In the genomic region with DNA sequence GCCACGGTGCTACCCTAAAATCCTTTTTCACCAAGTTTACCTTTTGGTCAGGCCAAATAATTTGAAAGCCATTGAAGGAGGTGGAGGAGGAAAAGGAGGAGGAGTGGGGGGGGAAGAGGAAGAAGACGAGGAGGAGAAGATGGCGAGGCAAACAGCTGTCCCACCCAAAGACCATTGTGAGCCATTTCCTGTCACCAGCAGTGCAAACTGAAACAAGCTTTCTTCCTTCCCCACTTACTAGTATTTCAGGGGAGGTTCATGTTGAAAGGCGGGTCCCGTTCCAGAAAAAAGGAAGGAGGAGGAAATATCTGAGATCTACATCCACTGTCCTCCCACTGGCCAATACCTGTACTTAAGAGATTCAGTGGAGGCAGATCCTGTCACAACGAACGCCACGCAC, we compare ENCODE assay signal across 12 mouse cellular contexts. TPM values are rescaled to one million over a fixed set of nuclear protein-coding genes. Genes with fewer than 3 reads are reported as not detected.
DNase-seq lines count a peak whose midpoint lies in the region; ATAC-seq lines count a peak whose summit lies in the region.
"Had no signal": no experiment of that assay in that cellular context is flagged by ENCODE, and none has a peak within 500 bp of the region (broad histone marks: within the 10 kb centered on the region; RNA-seq: fewer than 3 reads in every experiment).

No protein-coding gene starts in this region.

- H3K4me3 ChIP-seq in liver, embryonic 13.5 days (replicated peaks): no peak overlapping the region
- H3K4me3 ChIP-seq in stomach, embryonic 16.5 days (replicated peaks; ENCODE audit: low read length): no peak overlapping the region
- H3K4me3 ChIP-seq: embryonic facial prominence, embryonic 12.5 days had no signal

- H3K36me3 ChIP-seq in liver, embryonic 13.5 days: no peaks in the 10 kb centered on the region
- peaks cover 7% of the 10 kb centered on the region; the same call in 1 of the 2 replicates for H3K36me3 ChIP-seq in stomach, embryonic 16.5 days (ENCODE audit: control insufficient read depth, insufficient read depth, low read length)

- no peak overlapping the region for H3K9ac ChIP-seq in liver, embryonic 13.5 days
- H3K9ac ChIP-seq in stomach, embryonic 16.5 days (ENCODE audit: low read length): no peak overlapping the region
- H3K9ac ChIP-seq: embryonic facial prominence, embryonic 12.5 days; liver, embryonic 14.5 days had no signal

- no peak overlapping the region for H3K4me2 ChIP-seq in liver, embryonic 13.5 days
- no peak overlapping the region for H3K4me2 ChIP-seq in stomach, embryonic 16.5 days (ENCODE audit: low read depth, low read length)
- H3K4me2 ChIP-seq: embryonic facial prominence, embryonic 12.5 days had no signal

- DNase-seq in heart, adult 18-20 months: peak; percentile 47 to 78
- DNase-seq in heart, postnatal 25 days (ENCODE audit: low spot score): no peak
- DNase-seq in liver, embryonic 13.5 days: no peak
- DNase-seq in liver: no peak
- peak; percentile 23 to 47 for DNase-seq in kidney, postnatal 25 days
- DNase-seq in urinary bladder, postnatal 10 days (ENCODE audit: low spot score): no peak
- DNase-seq in urinary bladder, postnatal 4 days (ENCODE audit: low spot score in 2 of 2): no peak
- DNase-seq: adrenal gland, adult 8-10 months had no signal

- no peak for ATAC-seq in liver, embryonic 13.5 days (ENCODE audit: low read depth)
- no peak for ATAC-seq in stomach, embryonic 16.5 days (ENCODE audit: insufficient read depth, low FRiP score)

- intact Hi-C loops in heart, postnatal 25 days (cut with DNase I): no loop called here

- H3K27me3 ChIP-seq in liver, embryonic 13.5 days: no peaks in the 10 kb centered on the region
- no peaks in the 10 kb centered on the region for H3K27me3 ChIP-seq in stomach, embryonic 16.5 days (ENCODE audit: control insufficient read depth, insufficient read depth, low read length)
- H3K27me3 ChIP-seq: embryonic facial prominence, embryonic 12.5 days had no signal

- no peaks in the 10 kb centered on the region for H3K9me3 ChIP-seq in liver, embryonic 13.5 days (replicated peaks)
- H3K9me3 ChIP-seq in stomach, embryonic 16.5 days (replicated peaks; ENCODE audit: control insufficient read depth, low read length): no peaks in the 10 kb centered on the region
- H3K9me3 ChIP-seq: embryonic facial prominence, embryonic 12.5 days had no signal

- H3K27ac ChIP-seq in liver, embryonic 13.5 days: peak overlapping the region; percentile 9; the same call in 1 of the 2 replicates
- H3K27ac ChIP-seq in stomach, embryonic 16.5 days (ENCODE audit: low read length): peak overlapping the region; percentile 81
- H3K27ac ChIP-seq: embryonic facial prominence, embryonic 12.5 days; liver, embryonic 14.5 days had no signal

- peaks cover 23% of the 10 kb centered on the region for H3K4me1 ChIP-seq in liver, embryonic 13.5 days (replicated peaks)
- H3K4me1 ChIP-seq in stomach, embryonic 16.5 days (ENCODE audit: control insufficient read depth, insufficient read depth, low read length): peaks cover 26% of the 10 kb centered on the region

- WGBS in liver, embryonic 13.5 days (ENCODE audit: insufficient replicate concordance): 38% methylated on average over 8 of the region's 8 CpGs
- 71% methylated on average over 8 of the region's 8 CpGs for WGBS in stomach, embryonic 16.5 days

RNA-seq across cellular contexts. Expression of a gene that starts 16.5 kb away (rescaled TPM):
- total RNA-seq in heart, adult 18-20 months (2021): 1 to 10 TPM in 1 of 2 experiments, not detected in 1; 4.0 TPM
- 1 to 10 TPM in 1 of 2 experiments, under 1 TPM in 1; 0.99 to 2.1 TPM for total RNA-seq in heart, postnatal 25 days (2021)
- polyA plus RNA-seq in liver, embryonic 13.5 days (2015; fragmentation: Nextera tagmentation; extraction: Ambion mirVana): not detected in 2 replicates
- polyA plus RNA-seq in stomach, embryonic 16.5 days (2015; fragmentation: Nextera tagmentation; extraction: Ambion mirVana): not detected in 2 replicates
- total RNA-seq: hematopoietic stem cell, adult 5-6 weeks had no signal
- polyA plus RNA-seq: embryonic facial prominence, embryonic 12.5 days; liver, embryonic 14.5 days had no signal

RNA-seq across cellular contexts. Expression of a gene that starts 28.8 kb away (rescaled TPM):
- total RNA-seq in heart, adult 18-20 months (2021): 10 to 100 TPM; 30.7 to 31.1 TPM
- total RNA-seq in heart, postnatal 25 days (2021): 10 to 100 TPM; 35.8 to 37.9 TPM
- 3.6 and 4.6 TPM in 2 replicates for polyA plus RNA-seq in liver, embryonic 13.5 days (2015; fragmentation: Nextera tagmentation; extraction: Ambion mirVana)
- 15.1 and 15.8 TPM in 2 replicates for polyA plus RNA-seq in stomach, embryonic 16.5 days (2015; fragmentation: Nextera tagmentation; extraction: Ambion mirVana)

Comparison
In these comparisons a context has a peak if more than half of its experiments do, and no peak if none do; other contexts are left out.
1. DNase-seq: peak in heart, adult 18-20 months (2 of 2) and kidney, postnatal 25 days (2 of 2); none in heart, postnatal 25 days (single experiment), liver, embryonic 13.5 days (single experiment), liver (single experiment), urinary bladder, postnatal 10 days (single experiment) and urinary bladder, postnatal 4 days (0 of 2).